Mouse (Mus musculus) lung, adult 2 months (tissue): Measurements from ENCODE around the gene Mapk8. TPM values are rescaled to one million over a fixed set of nuclear protein-coding genes. Genes with fewer than 3 reads are reported as not detected.

Experiments used
- DNase-seq: peaks from one replicate; pipeline ENCODE4 v3.0.0; 2022
- H3K4me1 ChIP-seq: fragments of 200-500 bp; 2 replicates; pipeline ENCODE4 v1.6.1; 2011; ENCODE audit warnings: low read length; ENCODE audit not compliant: control insufficient read depth, insufficient read depth
- H3K4me3 ChIP-seq: fragments of 200-500 bp; replicated peaks from 2 replicates; pipeline ENCODE3; 2011; ENCODE audit warnings: low read depth, mild to moderate bottlenecking, control low read depth, low read length; ENCODE audit errors: extremely low read depth
- CTCF ChIP-seq: fragments of 200-500 bp; IDR thresholded peaks from 2 replicates; pipeline ENCODE4 v1.5.1; 2011; ENCODE audit warnings: mild to moderate bottlenecking, low read length, control low read depth; ENCODE audit not compliant: insufficient read depth
- POLR2A ChIP-seq: fragments of 200-500 bp; IDR thresholded peaks from 2 replicates; pipeline ENCODE4 v1.6.1; 2011; ENCODE audit warnings: low read depth, mild to moderate bottlenecking, control low read depth, low read length, borderline replicate concordance; ENCODE audit errors: extremely low read depth
- WGBS: fragments of 180-500 bp; shearing (Covaris S2); methylation state at CpG from one replicate; pipeline ENCODE4 v1.1.7; 2018; 5-methylcytosine and 5-hydroxymethylcytosine counted together
- polyA plus RNA-seq: library from polyadenylated mRNA; depleted of rRNA; stranded (reverse); fragments of >200 nt; gene quantifications from 2 replicates; pipeline ENCODE4 v1.2.3, GENCODE M21; 2012

The Mapk8 gene
- polyA plus RNA-seq, 1 experiment: 9.2 TPM

- no peak for DNase-seq
- TF ChIP-seq CTCF: no peak
- TF ChIP-seq POLR2A: no peak
- Histone ChIP-seq H3K4me3 (no peak overlapping the region), H3K4me1 (peaks cover 7% of the 10 kb centered on the region; the same call in 1 of the 2 replicates)
- 69% methylated on average over 5 of the region's 5 CpGs for WGBS
These were observed 91.7 kb downstream of the Mapk8 start for GRCm38 (mm10) chr14:33355276-33355675.

- no peak for TF ChIP-seq POLR2A
- TF ChIP-seq CTCF: no peak
- no peak overlapping the region for H3K4me3 ChIP-seq
- DNase-seq: peak; percentile 57
- H3K4me1 ChIP-seq: peaks cover 8% of the 10 kb centered on the region; the same call in 1 of the 2 replicates
- WGBS: 36% methylated on average over 6 of the region's 6 CpGs
These were observed 94.1 kb downstream of the Mapk8 start for GRCm38 (mm10) chr14:33352890-33353289.

- no peak for TF ChIP-seq CTCF
- TF ChIP-seq POLR2A: no peak
- Histone ChIP-seq H3K4me3 (no peak overlapping the region), H3K4me1 (peaks cover 12% of the 10 kb centered on the region)
- 47% methylated on average over 6 of the region's 6 CpGs for WGBS
- peak; percentile 72 for DNase-seq
These were observed 94.8 kb downstream of the Mapk8 start for GRCm38 (mm10) chr14:33351984-33352722.

- no peak for TF ChIP-seq POLR2A
- Histone ChIP-seq H3K4me3 (peak overlapping the region; percentile 11), H3K4me1 (peaks cover 15% of the 10 kb centered on the region)
- peak; percentile 59 for DNase-seq
- 4% methylated on average over 39 of the region's 42 CpGs for WGBS
These were observed 95.9 kb downstream of the Mapk8 start for GRCm38 (mm10) chr14:33351019-33351418.

- WGBS: 14% methylated on average over 1 of the region's 1 CpGs
- TF ChIP-seq CTCF (no peak), POLR2A (no peak)
- peaks cover 15% of the 10 kb centered on the region for H3K4me1 ChIP-seq
- no peak overlapping the region for H3K4me3 ChIP-seq
- DNase-seq: no peak
These were observed 98.8 kb downstream of the Mapk8 start for GRCm38 (mm10) chr14:33348146-33348545.

- 17% methylated on average over 4 of the region's 4 CpGs for WGBS
These were observed 99.2 kb downstream of the Mapk8 start for GRCm38 (mm10) chr14:33347738-33348137.

GRCm38 (mm10) chr14:33346546-33346945, 100.4 kb downstream of the Mapk8 start:
- WGBS: 36% methylated on average over 6 of the region's 6 CpGs
- peaks cover 8% of the 10 kb centered on the region for H3K4me1 ChIP-seq
- TF ChIP-seq POLR2A (no peak), CTCF (no peak)
- DNase-seq: peak; percentile 41
- no peak overlapping the region for H3K4me3 ChIP-seq

More at GRCm38 (mm10) chr14:33347738-33348137, 99.2 kb downstream of the Mapk8 start:
- Histone ChIP-seq H3K4me3 (no peak overlapping the region), H3K4me1 (peaks cover 11% of the 10 kb centered on the region)
- TF ChIP-seq CTCF: no peak
- DNase-seq: peak; percentile 61

- Histone ChIP-seq H3K4me3 (no peak overlapping the region), H3K4me1 (peaks cover 8% of the 10 kb centered on the region)
- no peak for TF ChIP-seq POLR2A
- no peak for TF ChIP-seq CTCF
- no peak for DNase-seq
- 81% methylated on average over 14 of the region's 14 CpGs for WGBS
These were observed 103.7 kb downstream of the Mapk8 start for GRCm38 (mm10) chr14:33343131-33343725.

GRCm38 (mm10) chr14:33338684-33339083, 108.3 kb downstream of the Mapk8 start:
- Histone ChIP-seq H3K4me3 (no peak overlapping the region), H3K4me1 (no peaks in the 10 kb centered on the region)
- no peak for TF ChIP-seq CTCF
- no peak for TF ChIP-seq POLR2A
- DNase-seq: no peak
- WGBS: 63% methylated on average over 5 of the region's 5 CpGs

GRCm38 (mm10) chr14:33335733-33336132, 111.2 kb downstream of the Mapk8 start:
- WGBS: 46% methylated on average over 6 of the region's 6 CpGs
- DNase-seq: no peak
- TF ChIP-seq POLR2A (no peak), CTCF (no peak)
- no peaks in the 10 kb centered on the region for H3K4me1 ChIP-seq
- no peak overlapping the region for H3K4me3 ChIP-seq
